Mouse (Mus musculus) G1E (cell line): Measurements from ENCODE around the gene Chpf.

Experiments used
- CTCF ChIP-seq: IDR thresholded peaks from 2 replicates; pipeline ENCODE4 v1.5.1; 2012; ENCODE audit warnings: low read depth, low read length, inconsistent platforms, mixed read lengths
- GATA1 ChIP-seq: IDR thresholded peaks from 2 replicates; pipeline ENCODE4 v1.6.1; 2012; ENCODE audit warnings: borderline replicate concordance, low read length, inconsistent platforms, mixed read lengths
- GATA2 ChIP-seq: IDR thresholded peaks from 2 replicates; pipeline ENCODE4 v1.6.1; 2012; ENCODE audit warnings: low read depth, low read length, inconsistent platforms, borderline replicate concordance
- TAL1 ChIP-seq: conservative IDR thresholded peaks from 2 replicates; pipeline ENCODE4 v1.6.1; 2012; ENCODE audit warnings: low read depth, low read length, inconsistent platforms, mixed read lengths

DNA sequence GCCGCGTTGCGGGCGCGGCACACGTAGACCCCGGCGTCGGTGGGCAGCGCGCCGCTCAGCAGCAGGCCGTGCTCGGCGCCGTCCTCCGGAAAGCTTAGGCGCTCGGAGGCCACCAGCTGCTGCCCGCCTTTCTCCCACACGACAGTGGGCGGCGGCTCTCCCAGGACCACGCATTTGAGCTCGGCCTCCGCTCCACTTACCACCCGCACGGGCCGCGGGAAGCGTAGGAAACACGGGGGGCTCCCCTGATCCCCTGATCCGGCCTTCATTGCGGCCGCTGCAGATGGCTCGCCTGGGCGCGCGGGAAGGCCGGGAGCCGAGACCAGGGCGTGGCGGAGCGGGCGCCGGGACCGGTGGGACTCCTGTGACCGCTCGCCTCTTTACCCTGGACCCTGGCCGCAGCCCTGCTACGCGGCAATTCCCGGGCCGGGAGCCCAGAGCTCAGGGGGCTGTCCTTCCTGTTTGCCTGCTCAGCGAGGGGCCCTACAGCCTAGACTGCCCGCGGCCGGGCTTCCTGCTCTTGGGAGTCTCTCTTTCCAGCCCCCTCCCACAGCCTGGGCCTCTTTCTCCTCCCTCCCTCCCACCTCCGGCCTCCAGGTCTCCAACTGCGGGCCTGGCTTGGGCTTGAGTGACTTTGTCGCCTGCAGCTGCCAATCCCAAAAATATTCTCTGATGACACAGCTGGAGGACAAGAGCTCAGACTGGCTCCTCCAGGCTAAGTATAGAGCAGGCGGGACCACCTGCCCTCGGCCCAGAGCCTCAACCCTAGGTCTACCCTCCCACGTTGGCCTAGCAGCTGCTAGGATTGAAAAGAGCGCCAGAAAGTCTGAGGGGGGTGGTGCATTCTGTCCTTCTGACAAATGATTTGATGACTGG is 27.1 kb upstream of the Chpf start, which contains the start of gene Obsl1:
- TF ChIP-seq CTCF (no peak), GATA2 (no peak), GATA1 (no peak), TAL1 (no peak)
